Mouse (Mus musculus) monocyte, adult 5-6 weeks (primary cell): ENCODE data around the gene Gpsm1. TPM values are rescaled to one million over a fixed set of nuclear protein-coding genes. Genes with fewer than 3 reads are reported as not detected.

ENCODE experiments used
- ATAC-seq: fragments of 153-309, 156-312 bp; replicated peaks from 2 replicates; pipeline ENCODE4 v1.8.0; 2017; ENCODE audit warnings: mild to moderate bottlenecking; ENCODE audit not compliant: low TSS enrichment, insufficient number of reproducible peaks, severe bottlenecking, poor library complexity, low FRiP score
- total RNA-seq: library from RNA; stranded (forward); fragments of 200-1000, 200-491, 200-594 nt; gene quantifications from 3 replicates; pipeline ENCODE4 v1.2.3, GENCODE M21; 2017

The Gpsm1 gene
- total RNA-seq, 1 experiment from 2014 or later: 12.7 TPM

GRCm38 (mm10) chr2:26306702-26307101, 8.6 kb upstream of the Gpsm1 start:
- no peak for ATAC-seq

GRCm38 (mm10) chr2:26309739-26310138, 5.6 kb upstream of the Gpsm1 start:
- no peak for ATAC-seq

GRCm38 (mm10) chr2:26311936-26312335, 3.4 kb upstream of the Gpsm1 start:
- ATAC-seq: no peak

GRCm38 (mm10) chr2:26312812-26313211, 2.5 kb upstream of the Gpsm1 start:
- no peak for ATAC-seq

GRCm38 (mm10) chr2:26313394-26313793, 1.9 kb upstream of the Gpsm1 start:
- ATAC-seq: no peak

GRCm38 (mm10) chr2:26314281-26315071, 839 bp upstream of the Gpsm1 start:
- ATAC-seq: no peak

GRCm38 (mm10) chr2:26315925-26316311, 603 bp downstream of the Gpsm1 start:
- no peak for ATAC-seq

- ATAC-seq: no peak
Measured at GRCm38 (mm10) chr2:26316576-26317246, 1.4 kb downstream of the Gpsm1 start.

- no peak for ATAC-seq
Measured at GRCm38 (mm10) chr2:26317371-26317770, 2.1 kb downstream of the Gpsm1 start.

- no peak for ATAC-seq
Measured at GRCm38 (mm10) chr2:26317991-26318672, 2.8 kb downstream of the Gpsm1 start.

- ATAC-seq: no peak
Measured at GRCm38 (mm10) chr2:26319109-26319508, 3.8 kb downstream of the Gpsm1 start.

GRCm38 (mm10) chr2:26319519-26320244, 4.4 kb downstream of the Gpsm1 start:
- no peak for ATAC-seq

- no peak for ATAC-seq
Measured at GRCm38 (mm10) chr2:26320245-26321185, 5.2 kb downstream of the Gpsm1 start.

- no peak for ATAC-seq
Measured at GRCm38 (mm10) chr2:26323589-26324325, 8.4 kb downstream of the Gpsm1 start.

GRCm38 (mm10) chr2:26324917-26325316, 9.6 kb downstream of the Gpsm1 start:
- no peak for ATAC-seq

- ATAC-seq: peak; percentile 68
Measured at GRCm38 (mm10) chr2:26325386-26326181, 10.3 kb downstream of the Gpsm1 start.

GRCm38 (mm10) chr2:26327852-26328251, 12.5 kb downstream of the Gpsm1 start:
- no peak for ATAC-seq
